Mouse (Mus musculus) ES-E14 (cell line): ENCODE measurements around the gene Vwce.

Experiments
- CHD2 ChIP-seq: IDR thresholded peaks from 2 replicates; pipeline ENCODE4 v1.6.1; 2014; ENCODE audit warnings: mild to moderate bottlenecking, low read depth, low read length, inconsistent platforms
- HCFC1 ChIP-seq: IDR thresholded peaks from 2 replicates; pipeline ENCODE4 v1.6.1; 2012; ENCODE audit warnings: low read length, inconsistent platforms, borderline replicate concordance; ENCODE audit not compliant: insufficient read depth
- MAFK ChIP-seq: IDR thresholded peaks from 2 replicates; pipeline ENCODE4 v1.6.1; 2014; ENCODE audit warnings: mild to moderate bottlenecking, low read depth, low read length, inconsistent platforms; ENCODE audit not compliant: insufficient read depth
- ZC3H11A ChIP-seq: IDR thresholded peaks from 2 replicates; pipeline ENCODE4 v1.6.1; 2012; ENCODE audit warnings: low read depth, mild to moderate bottlenecking, inconsistent platforms, low read length, borderline replicate concordance
- ZNF384 ChIP-seq: IDR thresholded peaks from 2 replicates; pipeline ENCODE4 v1.6.1; 2012; ENCODE audit warnings: low read depth, low read length, inconsistent platforms

GRCm38 (mm10) chr19:10605293-10605900 lies 28.6 kb upstream of the Vwce start, which contains the start of the genes Ddb1 and Tkfc:
- TF ChIP-seq CHD2 (no peak), ZNF384 (no peak), HCFC1 (peak; percentile 64; the same call in 1 of the 2 replicates), ZC3H11A (no peak), MAFK (0 out of 2 replicates have a peak, but pooled peaks have one; percentile 3)
